Mouse (Mus musculus) myocyte (in vitro differentiated cells): ENCODE data around the gene Maml1. TPM values are rescaled to one million over a fixed set of nuclear protein-coding genes. Genes with fewer than 3 reads are reported as not detected.

ENCODE experiments used
- H3K27me3 ChIP-seq: one replicate; pipeline ENCODE4 v1.6.1; 2011; ENCODE audit not compliant: control insufficient read depth, insufficient read depth, insufficient read length
- H3K36me3 ChIP-seq: one replicate; pipeline ENCODE4 v1.6.1; 2011; ENCODE audit not compliant: control insufficient read depth, insufficient read depth
- H3K4me2 ChIP-seq: one replicate; pipeline ENCODE4 v1.6.1; 2011; ENCODE audit warnings: low read depth, control low read depth
- H3K4me3 ChIP-seq: one replicate; pipeline ENCODE4 v1.5.1; 2011; ENCODE audit warnings: mild to moderate bottlenecking, control low read depth, moderate library complexity
- H3K79me2 ChIP-seq: one replicate; pipeline ENCODE4 v1.6.1; 2011; ENCODE audit not compliant: control insufficient read depth, insufficient read depth
- H3ac ChIP-seq: one replicate; pipeline ENCODE4 v1.6.1; 2011; ENCODE audit not compliant: control insufficient read depth, insufficient read length
- CEBPB ChIP-seq: IDR thresholded peaks from 2 replicates; pipeline ENCODE4 v1.6.1; 2011; ENCODE audit warnings: mild to moderate bottlenecking, moderate library complexity; ENCODE audit not compliant: poor library complexity, insufficient read depth, severe bottlenecking
- E2F4 ChIP-seq: IDR thresholded peaks from one replicate; pipeline ENCODE4 v1.6.1; 2011; ENCODE audit warnings: mild to moderate bottlenecking, control low read depth, moderate library complexity; ENCODE audit not compliant: insufficient read depth
- MAX ChIP-seq: IDR thresholded peaks from one replicate; pipeline ENCODE4 v1.6.1; 2011; ENCODE audit warnings: low read depth, mild to moderate bottlenecking, control low read depth
- MYOD1 ChIP-seq, 3 experiments: IDR thresholded peaks; one replicate each; pipeline ENCODE4 v1.6.1; 2011; ENCODE audit warnings: control low read depth in 2 of 3, low read depth in 2 of 3, mild to moderate bottlenecking in 2 of 3, moderate library complexity in 1 of 3; ENCODE audit not compliant: insufficient read length in 2 of 3, control insufficient read depth in 1 of 3
- MYOG ChIP-seq, 3 experiments: IDR thresholded peaks; one replicate each; pipeline ENCODE4 v1.6.1; 2011; ENCODE audit warnings: control low read depth in 2 of 3, low read depth in 2 of 3, mild to moderate bottlenecking in 2 of 3; ENCODE audit not compliant: insufficient read length in 2 of 3, control insufficient read depth in 1 of 3, insufficient read depth in 1 of 3
- POLR2A ChIP-seq: IDR thresholded peaks from one replicate; pipeline ENCODE4 v1.6.1; 2011; ENCODE audit warnings: low read depth, mild to moderate bottlenecking, control low read depth, moderate library complexity; ENCODE audit not compliant: insufficient read length
- POLR2AphosphoS2 ChIP-seq: IDR thresholded peaks from one replicate; pipeline ENCODE4 v1.6.1; 2011; ENCODE audit warnings: low read depth, control low read depth; ENCODE audit not compliant: insufficient read length
- REST ChIP-seq: IDR thresholded peaks from one replicate; pipeline ENCODE4 v1.6.1; 2011; ENCODE audit warnings: mild to moderate bottlenecking, control low read depth, moderate library complexity; ENCODE audit not compliant: insufficient read depth, insufficient read length
- SRF ChIP-seq: IDR thresholded peaks from one replicate; pipeline ENCODE4 v1.6.1; 2011; ENCODE audit warnings: low read depth; ENCODE audit not compliant: control insufficient read depth, insufficient read length
- TCF12 ChIP-seq: IDR thresholded peaks from one replicate; pipeline ENCODE4 v1.6.1; 2011; ENCODE audit warnings: mild to moderate bottlenecking, control low read depth; ENCODE audit not compliant: poor library complexity, insufficient read depth, severe bottlenecking
- TCF3 ChIP-seq: IDR thresholded peaks from one replicate; pipeline ENCODE4 v1.6.1; 2011; ENCODE audit warnings: low read depth, control low read depth; ENCODE audit not compliant: insufficient read length
- USF1 ChIP-seq: IDR thresholded peaks from one replicate; pipeline ENCODE4 v1.6.1; 2011; ENCODE audit warnings: low read depth, mild to moderate bottlenecking, control low read depth, moderate library complexity
- polyA plus RNA-seq: library from polyadenylated mRNA; unstranded; fragments of >200 nt; fragmentation: generic; extraction: Trizol; gene quantifications from one replicate; pipeline ENCODE4 v1.2.1, GENCODE M21; 2012; ENCODE audit warnings: missing spikeins

Gene Maml1
- polyA plus RNA-seq, 1 experiment: 13.7 TPM

DNA sequence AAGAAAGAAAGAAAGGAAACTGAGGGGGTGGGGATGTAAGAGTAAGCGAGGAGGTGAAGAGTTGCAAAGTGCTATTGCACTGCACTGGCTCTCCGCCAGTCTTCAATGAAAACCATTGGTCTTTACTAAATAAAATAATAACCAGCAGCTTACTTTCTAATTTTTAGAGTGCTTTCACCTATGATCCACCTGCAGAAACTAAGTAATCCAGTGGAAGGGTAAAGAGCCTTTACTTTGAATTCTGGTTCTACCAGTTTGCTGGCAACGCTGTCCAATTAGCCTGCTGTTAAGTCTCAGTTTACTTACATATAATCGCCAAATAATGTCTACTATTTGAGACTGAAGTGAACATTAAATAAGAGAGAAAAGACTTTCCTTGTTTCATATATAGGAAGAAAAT lies 13.1 kb downstream of the Maml1 start:
- no peak overlapping the region for H3K4me2 ChIP-seq
- H3K4me3 ChIP-seq: no peak overlapping the region
- no peaks in the 10 kb centered on the region for H3K27me3 ChIP-seq
- H3ac ChIP-seq: no peak overlapping the region
- H3K79me2 ChIP-seq: peaks cover 96% of the 10 kb centered on the region
- H3K36me3 ChIP-seq: peaks cover 6% of the 10 kb centered on the region
- TF ChIP-seq TCF12 (no peak), MYOG (IDR thresholded peaks at IDR 0.05; ENCODE audit: control insufficient read depth in 1 of 3, insufficient read depth in 1 of 3, insufficient read length in 2 of 3, low read depth in 2 of 3) (no peak), TCF3 (no peak), POLR2A (no peak), USF1 (no peak), E2F4 (no peak), CEBPB (no peak), MYOD1 (IDR thresholded peaks at IDR 0.05; ENCODE audit: control insufficient read depth in 1 of 3, insufficient read length in 2 of 3, low read depth in 2 of 3) (no peak), POLR2AphosphoS2 (no peak), SRF (no peak), MAX (no peak)

- no peaks in the 10 kb centered on the region for H3K27me3 ChIP-seq
- H3K4me3 ChIP-seq: no peak overlapping the region
- H3ac ChIP-seq: no peak overlapping the region
- H3K79me2 ChIP-seq: peaks cover 96% of the 10 kb centered on the region
- H3K4me2 ChIP-seq: no peak overlapping the region
- peaks cover 6% of the 10 kb centered on the region for H3K36me3 ChIP-seq
- no peak for TF ChIP-seq TCF3
Measured at GRCm38 (mm10) chr11:50277706-50278105, 14.4 kb downstream of the Maml1 start.

- peaks cover 6% of the 10 kb centered on the region for H3K36me3 ChIP-seq
- TF ChIP-seq MAX: no peak
- no peak for TF ChIP-seq POLR2AphosphoS2
- no peak for TF ChIP-seq USF1
- TF ChIP-seq E2F4: no peak
- TF ChIP-seq TCF3: no peak
- no peak for TF ChIP-seq TCF12
- TF ChIP-seq REST: no peak
- no peak for TF ChIP-seq SRF
- no peak for TF ChIP-seq POLR2A
- TF ChIP-seq MYOD1 (IDR thresholded peaks at IDR 0.05; ENCODE audit: control insufficient read depth in 1 of 3, insufficient read length in 2 of 3, low read depth in 2 of 3): no peak
- no peak for TF ChIP-seq CEBPB
- TF ChIP-seq MYOG (IDR thresholded peaks at IDR 0.05; ENCODE audit: control insufficient read depth in 1 of 3, insufficient read depth in 1 of 3, insufficient read length in 2 of 3, low read depth in 2 of 3): no peak
Measured at GRCm38 (mm10) chr11:50277025-50277424, 15.1 kb downstream of the Maml1 start.

GRCm38 (mm10) chr11:50275568-50276151 lies 16.5 kb downstream of the Maml1 start:
- Histone ChIP-seq H3K4me3 (no peak overlapping the region), H3K79me2 (peaks cover 96% of the 10 kb centered on the region), H3K27me3 (no peaks in the 10 kb centered on the region), H3K36me3 (no peaks in the 10 kb centered on the region), H3K4me2 (peak overlapping the region; percentile 61), H3ac (no peak overlapping the region)
- TF ChIP-seq USF1 (peak; percentile 75), MAX (no peak), MYOD1 (IDR thresholded peaks at IDR 0.05; ENCODE audit: control insufficient read depth in 1 of 3, insufficient read length in 2 of 3, low read depth in 2 of 3) (peak in 2 of 3 experiments; percentile 15 to 42)

More at GRCm38 (mm10) chr11:50277025-50277424, 15.1 kb downstream of the Maml1 start:
- Histone ChIP-seq H3K4me3 (no peak overlapping the region), H3K4me2 (no peak overlapping the region), H3K27me3 (no peaks in the 10 kb centered on the region), H3K79me2 (peaks cover 96% of the 10 kb centered on the region), H3ac (no peak overlapping the region)

GRCm38 (mm10) chr11:50275077-50275476 lies 17.0 kb downstream of the Maml1 start:
- Histone ChIP-seq H3K27me3 (no peaks in the 10 kb centered on the region), H3ac (no peak overlapping the region), H3K79me2 (peaks cover 91% of the 10 kb centered on the region), H3K4me2 (peak overlapping the region; percentile 61), H3K4me3 (no peak overlapping the region), H3K36me3 (no peaks in the 10 kb centered on the region)
- no peak for TF ChIP-seq CEBPB
- no peak for TF ChIP-seq POLR2AphosphoS2
- TF ChIP-seq POLR2A: no peak
- TF ChIP-seq TCF12: no peak
- TF ChIP-seq MAX: no peak
